Mouse (Mus musculus) spleen, adult 2 months (tissue): ENCODE data around the gene Myo18a.

ENCODE experiments used
- CTCF ChIP-seq: fragments of 200-500 bp; IDR thresholded peaks from 2 replicates; pipeline ENCODE4 v1.5.1; 2011; ENCODE audit warnings: mild to moderate bottlenecking, inconsistent platforms; ENCODE audit not compliant: insufficient read depth, insufficient read length, insufficient replicate concordance; ENCODE audit errors: extremely low read depth
- POLR2A ChIP-seq: fragments of 200-500 bp; IDR thresholded peaks from 2 replicates; pipeline ENCODE4 v1.6.1; 2011; ENCODE audit warnings: low read depth, low read length, inconsistent platforms

DNA sequence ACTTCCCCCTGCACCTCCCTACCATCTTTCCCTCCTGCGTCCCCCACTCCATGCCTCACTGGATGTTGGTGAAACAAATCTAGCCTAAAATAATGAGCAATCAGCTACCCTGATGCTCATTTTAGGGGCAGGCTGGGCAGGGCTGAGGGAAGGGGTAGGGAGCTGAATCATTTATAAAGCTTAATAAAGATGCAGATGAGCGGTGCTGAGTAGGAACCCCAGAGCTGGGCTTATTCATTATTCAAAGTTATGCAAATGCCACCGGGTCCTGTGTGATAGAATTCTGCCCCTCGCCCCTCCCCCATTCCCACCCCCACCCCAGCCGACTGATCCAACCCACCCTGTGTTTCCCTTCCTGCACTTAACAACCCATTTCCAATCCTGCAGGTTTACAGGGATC is 112.2 kb downstream of the Myo18a start:
- no peak for TF ChIP-seq POLR2A
- TF ChIP-seq CTCF = no peak
